Mouse (Mus musculus): ENCODE measurements at regions not wholly inside any gene's neighbourhood (a gene's known extent, or its start where the extent isn't known, plus 50 kb on each side); places are given as distances from the start of the nearest gene placed in this dataset.

DNA sequence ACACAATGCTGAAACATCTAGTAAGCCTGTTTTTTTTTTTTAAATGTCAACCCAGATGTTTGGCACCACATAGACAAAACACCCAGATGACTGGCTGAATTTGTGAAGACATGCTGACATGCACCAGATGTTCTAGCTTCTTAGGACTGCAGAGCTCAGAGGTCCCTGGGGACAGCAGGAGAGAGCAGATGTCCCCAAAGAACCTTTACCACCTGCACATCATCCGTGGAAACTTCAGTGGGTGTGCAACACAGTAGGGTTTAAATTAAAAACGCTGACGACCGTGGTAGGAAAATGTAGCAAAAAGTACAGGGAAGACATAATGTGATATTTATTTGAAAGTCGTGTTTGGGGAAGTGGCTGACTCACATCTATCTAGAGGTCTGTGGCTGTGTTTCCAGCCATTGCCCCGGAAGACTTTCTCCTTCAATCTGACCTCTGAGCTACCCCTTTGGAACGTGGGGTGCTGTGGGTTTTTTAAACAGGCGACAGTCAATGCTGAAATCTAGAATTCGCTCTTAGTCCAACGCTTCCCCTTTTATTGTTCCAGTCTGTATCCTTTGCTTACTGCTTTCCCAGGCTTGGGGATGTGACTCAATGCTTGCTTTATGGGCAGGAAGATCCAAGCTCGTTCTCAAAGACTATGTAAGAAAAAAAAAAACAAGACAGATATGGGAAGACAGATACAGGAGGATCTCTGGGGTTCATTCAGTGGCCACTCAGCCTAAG lies 230.5 kb downstream of the Clic5 start:
- Histone ChIP-seq H3K4me1 (ENCODE audit: control insufficient read depth in 2 of 2, insufficient read depth in 2 of 2, low read length in 2 of 2) (peaks cover 3 to 5% of the 10 kb centered on the region in 2 experiments; a peak in 2 of 4 replicates), H3K9ac (ENCODE audit: low read length) (no peak overlapping the region), H3K4me3 (ENCODE audit: control insufficient read depth in 1 of 2, insufficient read depth in 1 of 2, low read depth in 1 of 2, low read length in 2 of 2) (no peak overlapping the region), H3K36me3 (ENCODE audit: control insufficient read depth, insufficient read depth, low read length) (no peaks in the 10 kb centered on the region), H3K9me3 (ENCODE audit: control insufficient read depth, low read length) (0 out of 2 replicates have a peak, but pooled peaks cover 10% of the 10 kb centered on the region), H3K27ac (replicated peaks in 1 of 2; ENCODE audit: control insufficient read depth in 1 of 2, insufficient read depth in 1 of 2, low read depth in 2 of 2, low read length in 2 of 2) (no peak overlapping the region), H3K4me2 (ENCODE audit: low read length) (no peak overlapping the region), H3K27me3 (ENCODE audit: control insufficient read depth, insufficient read depth, low read length) (no peaks in the 10 kb centered on the region)
- WGBS = 64% methylated on average over 11 of the region's 11 CpGs
- ATAC-seq (ENCODE audit: insufficient number of reproducible peaks, insufficient read depth, low FRiP score, low read depth) = no peak

GRCm38 (mm10) chr17:44419405-44419729 lies 231.0 kb downstream of the Clic5 start:
- H3K27ac ChIP-seq (replicated peaks in 1 of 2; ENCODE audit: control insufficient read depth in 1 of 2, insufficient read depth in 1 of 2, low read depth in 2 of 2, low read length in 2 of 2) = no peak overlapping the region
- H3K4me3 ChIP-seq (ENCODE audit: control insufficient read depth in 1 of 2, insufficient read depth in 1 of 2, low read depth in 1 of 2, low read length in 2 of 2) = no peak overlapping the region
- H3K27me3 ChIP-seq (ENCODE audit: control insufficient read depth, insufficient read depth, low read length) = no peaks in the 10 kb centered on the region
- 0 out of 2 replicates have a peak, but pooled peaks cover 10% of the 10 kb centered on the region for H3K9me3 ChIP-seq (ENCODE audit: control insufficient read depth, low read length)
- peaks cover 3 to 5% of the 10 kb centered on the region in 2 experiments; a peak in 2 of 4 replicates for H3K4me1 ChIP-seq (ENCODE audit: control insufficient read depth in 2 of 2, insufficient read depth in 2 of 2, low read length in 2 of 2)
- H3K9ac ChIP-seq (ENCODE audit: low read length) = no peak overlapping the region
- 84% methylated on average over 7 of the region's 7 CpGs for WGBS
- no peak for ATAC-seq (ENCODE audit: insufficient number of reproducible peaks, insufficient read depth, low FRiP score, low read depth)
- no peak overlapping the region for H3K4me2 ChIP-seq (ENCODE audit: low read length)
- H3K36me3 ChIP-seq (ENCODE audit: control insufficient read depth, insufficient read depth, low read length) = no peaks in the 10 kb centered on the region

DNA sequence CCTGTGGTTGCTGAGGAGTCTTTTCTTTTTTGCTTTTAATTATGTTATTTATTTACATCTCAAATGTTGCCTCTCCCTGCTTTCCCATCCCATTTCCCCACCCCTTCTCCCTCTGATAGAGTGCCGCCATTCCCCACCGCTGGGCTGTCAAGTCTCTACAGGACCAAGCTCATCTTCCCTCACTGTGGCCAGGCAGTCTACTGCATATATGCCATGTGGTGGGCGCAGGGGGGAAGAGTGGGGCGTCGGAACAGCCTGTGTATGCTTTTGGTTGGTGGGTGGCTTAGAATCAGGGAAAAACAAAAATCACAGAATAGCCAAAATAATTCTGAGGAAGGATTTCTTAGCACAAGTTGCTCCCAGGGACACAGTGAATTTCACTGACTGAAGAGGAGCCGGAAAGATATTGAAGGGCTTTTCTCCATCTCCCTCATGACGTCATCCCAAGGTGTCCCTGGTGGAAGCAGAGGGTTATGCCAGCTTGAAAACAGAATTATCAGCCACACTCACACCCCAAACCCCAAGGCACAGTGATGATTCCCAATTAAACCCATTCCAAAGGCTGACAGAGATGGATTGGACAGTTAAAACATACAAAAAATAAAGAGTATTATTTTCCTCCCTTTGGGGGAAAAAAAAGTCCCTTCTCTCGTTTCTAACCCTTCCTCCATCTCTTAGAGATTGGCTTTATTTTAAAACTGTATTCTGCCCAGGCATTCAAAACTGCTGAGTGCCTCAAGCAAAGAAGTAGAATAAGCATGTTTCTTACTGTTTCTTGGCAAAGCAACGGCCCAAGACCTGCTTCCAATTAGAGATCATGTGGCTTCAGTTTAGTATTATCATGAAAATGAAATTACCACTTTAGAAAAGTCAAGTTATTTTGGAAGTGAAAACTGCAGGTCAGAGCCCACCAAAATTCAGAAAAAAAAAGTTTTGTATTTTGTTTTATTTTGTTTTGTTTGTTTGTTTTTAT lies 232.0 kb downstream of the Clic5 start:
- Histone ChIP-seq H3K36me3 (ENCODE audit: control insufficient read depth, insufficient read depth, low read length) (no peaks in the 10 kb centered on the region), H3K4me1 (ENCODE audit: control insufficient read depth in 2 of 2, insufficient read depth in 2 of 2, low read length in 2 of 2) (peaks cover 3 to 5% of the 10 kb centered on the region in 2 experiments; a peak in 2 of 4 replicates), H3K4me3 (ENCODE audit: control insufficient read depth in 1 of 2, insufficient read depth in 1 of 2, low read depth in 1 of 2, low read length in 2 of 2) (no peak overlapping the region), H3K9ac (ENCODE audit: low read length) (no peak overlapping the region), H3K9me3 (ENCODE audit: control insufficient read depth, low read length) (0 out of 2 replicates have a peak, but pooled peaks cover 9% of the 10 kb centered on the region), H3K4me2 (ENCODE audit: low read length) (no peak overlapping the region), H3K27ac (replicated peaks in 1 of 2; ENCODE audit: control insufficient read depth in 1 of 2, insufficient read depth in 1 of 2, low read depth in 2 of 2, low read length in 2 of 2) (no peak overlapping the region), H3K27me3 (ENCODE audit: control insufficient read depth, insufficient read depth, low read length) (no peaks in the 10 kb centered on the region)
- ATAC-seq (ENCODE audit: insufficient number of reproducible peaks, insufficient read depth, low FRiP score, low read depth) = no peak
- 81% methylated on average over 9 of the region's 9 CpGs for WGBS

- H3K9me3 ChIP-seq (ENCODE audit: control insufficient read depth, low read length) = no peaks in the 10 kb centered on the region
- no peaks in the 10 kb centered on the region for H3K36me3 ChIP-seq (ENCODE audit: control insufficient read depth, insufficient read depth, low read length)
- H3K4me3 ChIP-seq (ENCODE audit: control insufficient read depth in 1 of 2, insufficient read depth in 1 of 2, low read depth in 1 of 2, low read length in 2 of 2) = no peak overlapping the region
- no peaks in the 10 kb centered on the region for H3K27me3 ChIP-seq (ENCODE audit: control insufficient read depth, insufficient read depth, low read length)
- H3K4me1 ChIP-seq (ENCODE audit: control insufficient read depth in 2 of 2, insufficient read depth in 2 of 2, low read length in 2 of 2) = peaks cover 3 to 5% of the 10 kb centered on the region in 2 experiments; a peak in 2 of 4 replicates
- H3K27ac ChIP-seq (replicated peaks in 1 of 2; ENCODE audit: control insufficient read depth in 1 of 2, insufficient read depth in 1 of 2, low read depth in 2 of 2, low read length in 2 of 2) = no peak overlapping the region
- ATAC-seq (ENCODE audit: insufficient number of reproducible peaks, insufficient read depth, low FRiP score, low read depth) = no peak
- no peak overlapping the region for H3K9ac ChIP-seq (ENCODE audit: low read length)
- H3K4me2 ChIP-seq (ENCODE audit: low read length) = no peak overlapping the region
- 82% methylated on average over 2 of the region's 2 CpGs for WGBS
These were observed 233.8 kb downstream of the Clic5 start for GRCm38 (mm10) chr17:44422161-44422560.

DNA sequence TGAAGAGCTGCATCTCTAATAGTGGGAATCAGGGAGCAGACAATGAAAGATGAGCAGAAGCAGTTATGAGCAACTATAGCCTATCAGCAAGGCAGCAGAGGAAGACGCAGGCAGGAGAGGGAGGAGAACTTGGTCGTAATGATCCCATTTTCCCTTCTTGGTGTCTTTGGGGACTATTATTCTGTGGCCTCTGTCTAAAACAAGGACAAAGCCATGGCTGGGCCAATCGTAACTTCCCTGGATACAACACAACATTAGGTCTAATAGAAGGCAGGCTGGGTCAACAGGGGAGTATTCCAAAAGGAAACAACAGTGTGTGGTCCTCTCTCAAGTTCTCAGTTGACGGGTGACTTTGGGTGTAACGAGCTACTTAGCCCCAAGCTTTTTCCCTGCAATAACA lies 234.5 kb downstream of the Clic5 start:
- peaks cover 3 to 5% of the 10 kb centered on the region in 2 experiments; a peak in 2 of 4 replicates for H3K4me1 ChIP-seq (ENCODE audit: control insufficient read depth in 2 of 2, insufficient read depth in 2 of 2, low read length in 2 of 2)
- H3K9ac ChIP-seq (ENCODE audit: low read length) = no peak overlapping the region
- H3K27me3 ChIP-seq (ENCODE audit: control insufficient read depth, insufficient read depth, low read length) = no peaks in the 10 kb centered on the region
- no peaks in the 10 kb centered on the region for H3K9me3 ChIP-seq (ENCODE audit: control insufficient read depth, low read length)
- 74% methylated on average over 5 of the region's 5 CpGs for WGBS
- ATAC-seq (ENCODE audit: insufficient number of reproducible peaks, insufficient read depth, low FRiP score, low read depth) = no peak
- no peaks in the 10 kb centered on the region for H3K36me3 ChIP-seq (ENCODE audit: control insufficient read depth, insufficient read depth, low read length)
- no peak overlapping the region for H3K4me3 ChIP-seq (ENCODE audit: control insufficient read depth in 1 of 2, insufficient read depth in 1 of 2, low read depth in 1 of 2, low read length in 2 of 2)
- no peak overlapping the region for H3K27ac ChIP-seq (replicated peaks in 1 of 2; ENCODE audit: control insufficient read depth in 1 of 2, insufficient read depth in 1 of 2, low read depth in 2 of 2, low read length in 2 of 2)
- H3K4me2 ChIP-seq (ENCODE audit: low read length) = no peak overlapping the region

DNA sequence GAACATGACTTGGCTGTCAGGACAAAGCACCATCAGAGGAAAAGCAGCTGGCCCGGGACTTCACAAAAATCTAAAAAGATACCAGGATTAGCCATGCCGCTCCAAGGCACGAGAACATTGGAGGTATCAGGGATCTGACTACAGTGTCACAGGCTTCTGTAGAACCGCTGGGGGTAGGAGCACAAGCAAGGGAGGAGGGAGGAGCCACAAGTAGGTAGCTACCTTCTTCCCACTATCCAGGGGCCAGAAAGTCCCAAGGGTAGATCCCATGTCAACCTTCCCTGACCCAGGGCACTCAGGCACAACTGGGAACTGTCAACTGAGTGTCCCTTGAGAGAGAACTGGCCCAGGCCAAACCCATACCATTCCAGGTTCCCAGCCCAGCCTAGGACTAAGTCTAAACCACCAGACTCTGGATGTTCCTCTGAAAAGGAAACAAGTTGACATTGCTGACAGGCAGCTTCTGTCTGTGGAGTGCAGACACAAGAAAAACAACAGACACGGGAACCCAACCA lies 235.1 kb downstream of the Clic5 start:
- no peak for ATAC-seq (ENCODE audit: insufficient number of reproducible peaks, insufficient read depth, low FRiP score, low read depth)
- Histone ChIP-seq H3K4me3 (ENCODE audit: control insufficient read depth in 1 of 2, insufficient read depth in 1 of 2, low read depth in 1 of 2, low read length in 2 of 2) (no peak overlapping the region), H3K9me3 (ENCODE audit: control insufficient read depth, low read length) (no peaks in the 10 kb centered on the region), H3K27me3 (ENCODE audit: control insufficient read depth, insufficient read depth, low read length) (no peaks in the 10 kb centered on the region), H3K36me3 (ENCODE audit: control insufficient read depth, insufficient read depth, low read length) (no peaks in the 10 kb centered on the region), H3K27ac (replicated peaks in 1 of 2; ENCODE audit: control insufficient read depth in 1 of 2, insufficient read depth in 1 of 2, low read depth in 2 of 2, low read length in 2 of 2) (no peak overlapping the region), H3K4me2 (ENCODE audit: low read length) (no peak overlapping the region), H3K9ac (ENCODE audit: low read length) (no peak overlapping the region), H3K4me1 (ENCODE audit: control insufficient read depth in 2 of 2, insufficient read depth in 2 of 2, low read length in 2 of 2) (peaks cover 3 to 5% of the 10 kb centered on the region in 2 experiments; a peak in 2 of 4 replicates)
- WGBS = 35% methylated on average over 5 of the region's 5 CpGs

- Histone ChIP-seq H3K27ac (replicated peaks in 1 of 2; ENCODE audit: control insufficient read depth in 1 of 2, insufficient read depth in 1 of 2, low read depth in 2 of 2, low read length in 2 of 2) (no peak overlapping the region), H3K4me2 (ENCODE audit: low read length) (no peak overlapping the region), H3K9ac (ENCODE audit: low read length) (no peak overlapping the region), H3K36me3 (ENCODE audit: control insufficient read depth, insufficient read depth, low read length) (no peaks in the 10 kb centered on the region), H3K4me1 (ENCODE audit: control insufficient read depth in 2 of 2, insufficient read depth in 2 of 2, low read length in 2 of 2) (no peaks in the 10 kb centered on the region; a peak in 1 of 4 replicates), H3K9me3 (ENCODE audit: control insufficient read depth, low read length) (no peaks in the 10 kb centered on the region), H3K4me3 (ENCODE audit: control insufficient read depth in 1 of 2, insufficient read depth in 1 of 2, low read depth in 1 of 2, low read length in 2 of 2) (no peak overlapping the region), H3K27me3 (ENCODE audit: control insufficient read depth, insufficient read depth, low read length) (no peaks in the 10 kb centered on the region)
- 36% methylated on average over 4 of the region's 4 CpGs for WGBS
- ATAC-seq (ENCODE audit: insufficient number of reproducible peaks, insufficient read depth, low FRiP score, low read depth) = no peak
These were observed 244.3 kb downstream of the Clic5 start for GRCm38 (mm10) chr17:44432524-44433295.
